Mouse (Mus musculus) heart, embryonic 11.5 days (tissue): ENCODE measurements around the gene Olfr692. TPM values are rescaled to one million over a fixed set of nuclear protein-coding genes. Genes with fewer than 3 reads are reported as not detected.

Experiments
- ATAC-seq: fragments of 200-750 bp; cut with Nextera tagmentation; replicated peaks from 2 replicates; pipeline ENCODE4 v1.8.0; 2017; ENCODE audit warnings: moderate library complexity; ENCODE audit not compliant: insufficient number of reproducible peaks, low FRiP score, low TSS enrichment
- H3K27ac ChIP-seq: fragments of 300-500 bp; sonication (generic); 2 replicates; pipeline ENCODE4 v1.5.1; 2014; ENCODE audit warnings: mild to moderate bottlenecking, low read depth, low read length
- H3K27me3 ChIP-seq: fragments of 300-500 bp; sonication (generic); 2 replicates; pipeline ENCODE4 v1.6.1; 2014; ENCODE audit warnings: mild to moderate bottlenecking, low read length, mixed read lengths; ENCODE audit not compliant: control insufficient read depth, insufficient read depth
- H3K36me3 ChIP-seq: fragments of 300-500 bp; sonication (generic); 2 replicates; pipeline ENCODE4 v1.6.1; 2014; ENCODE audit warnings: mild to moderate bottlenecking, low read length, moderate library complexity, mixed read lengths; ENCODE audit not compliant: control insufficient read depth, insufficient read depth
- H3K4me1 ChIP-seq: fragments of 300-500 bp; sonication (generic); 2 replicates; pipeline ENCODE4 v1.6.1; 2014; ENCODE audit warnings: low read length; ENCODE audit not compliant: control insufficient read depth, insufficient read depth
- H3K4me2 ChIP-seq: fragments of 300-500 bp; sonication (generic); 2 replicates; pipeline ENCODE4 v1.6.1; 2014; ENCODE audit warnings: mild to moderate bottlenecking, moderate library complexity
- H3K4me3 ChIP-seq: fragments of 300-500 bp; sonication (generic); 2 replicates; pipeline ENCODE4 v1.5.1; 2014; ENCODE audit warnings: low read depth, low read length
- H3K9ac ChIP-seq: fragments of 300-500 bp; sonication (generic); 2 replicates; pipeline ENCODE4 v1.6.1; 2014; ENCODE audit warnings: mild to moderate bottlenecking, low read depth, low read length, moderate library complexity
- H3K9me3 ChIP-seq: fragments of 300-500 bp; sonication (generic); replicated peaks from 2 replicates; pipeline ENCODE4 v1.6.1; 2016; ENCODE audit warnings: low read length; ENCODE audit not compliant: control insufficient read depth
- WGBS: fragments of 180-500 bp; shearing (Covaris S2); extraction: QIAGEN DNeasy Blood & Tissue Kit; methylation state at CpG from one replicate; pipeline ENCODE4 v1.1.7; 2014; ENCODE audit not compliant: insufficient replicate concordance; 5-methylcytosine and 5-hydroxymethylcytosine counted together
- polyA plus RNA-seq: library from polyadenylated mRNA; unstranded; fragments of >200 nt; fragmentation: Nextera tagmentation; extraction: Ambion mirVana; gene quantifications from 2 replicates; pipeline ENCODE4 v1.2.1, GENCODE M21; 2014

Gene Olfr692
- polyA plus RNA-seq, 1 experiment from 2014 or later = not detected

DNA sequence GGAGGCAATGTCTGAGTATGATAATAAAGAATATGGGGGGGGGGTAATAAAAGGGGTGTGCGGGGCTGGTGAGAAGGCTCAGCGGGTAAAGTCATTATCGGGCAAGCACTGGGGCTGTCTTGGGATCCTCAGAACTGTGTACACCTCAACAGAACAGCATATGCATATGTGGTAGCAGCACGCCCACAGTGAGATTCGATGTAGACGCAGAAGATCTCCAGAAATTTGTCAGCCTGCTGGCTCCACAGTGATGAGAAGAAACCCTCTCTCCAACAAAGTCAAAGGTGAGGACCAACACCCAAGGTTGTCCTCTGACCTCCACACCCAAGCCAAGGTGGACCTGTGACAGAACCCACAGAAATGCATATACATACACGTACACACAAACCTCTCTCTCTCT, 48.5 kb downstream of the Olfr692 start:
- Histone ChIP-seq H3K4me3 (no peak overlapping the region), H3K27me3 (no peaks in the 10 kb centered on the region; the same call in 1 of the 2 replicates), H3K27ac (no peak overlapping the region), H3K9ac (no peak overlapping the region), H3K4me1 (no peaks in the 10 kb centered on the region), H3K4me2 (no peak overlapping the region), H3K36me3 (no peaks in the 10 kb centered on the region), H3K9me3 (no peaks in the 10 kb centered on the region)
- ATAC-seq = no peak
- WGBS = 84% methylated on average over 7 of the region's 7 CpGs

DNA sequence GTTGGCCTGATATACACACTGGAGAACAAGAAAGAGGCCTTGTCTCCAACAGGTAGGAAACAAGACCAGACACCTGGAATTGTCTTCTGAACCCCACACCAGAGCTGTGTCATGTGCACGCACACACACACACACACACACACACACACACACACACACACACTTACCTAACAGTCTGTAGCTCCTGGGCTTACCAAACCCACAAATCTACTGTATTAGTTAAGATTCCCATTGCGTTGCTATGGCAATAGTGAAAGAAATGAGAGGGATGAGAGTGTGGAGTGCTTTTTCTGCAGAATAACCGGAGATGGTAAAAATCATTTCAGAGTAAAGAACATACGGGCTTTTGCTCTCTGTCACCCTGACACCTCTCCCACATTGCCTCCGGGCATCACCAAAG, 50.1 kb downstream of the Olfr692 start:
- no peak overlapping the region for H3K4me2 ChIP-seq
- no peak overlapping the region for H3K9ac ChIP-seq
- no peaks in the 10 kb centered on the region for H3K36me3 ChIP-seq
- ATAC-seq = no peak
- H3K9me3 ChIP-seq = no peaks in the 10 kb centered on the region
- H3K27me3 ChIP-seq = no peaks in the 10 kb centered on the region; the same call in 1 of the 2 replicates
- no peaks in the 10 kb centered on the region for H3K4me1 ChIP-seq
- no peak overlapping the region for H3K4me3 ChIP-seq
- H3K27ac ChIP-seq = no peak overlapping the region
- 76% methylated on average over 5 of the region's 5 CpGs for WGBS

Other genes starting within 250 kb of the Olfr692 start
- not detected in 2 replicates for gene Olfr683, start 221.2 kb upstream of the Olfr692 start, polyA plus RNA-seq
- gene Olfr684, start 204.6 kb upstream of the Olfr692 start, polyA plus RNA-seq = not detected in 2 replicates
- not detected in 2 replicates for gene Olfr685, start 182.2 kb upstream of the Olfr692 start, polyA plus RNA-seq
- not detected in 2 replicates for gene Olfr686, start 160.7 kb upstream of the Olfr692 start, polyA plus RNA-seq
- not detected in 2 replicates for gene Olfr688, start 80.1 kb upstream of the Olfr692 start, polyA plus RNA-seq
- gene Olfr689, start 57.1 kb upstream of the Olfr692 start, polyA plus RNA-seq = not detected in 2 replicates
- not detected in 2 replicates for gene Olfr690, start 34.1 kb upstream of the Olfr692 start, polyA plus RNA-seq
- not detected in 2 replicates for gene Olfr691, start 26.0 kb upstream of the Olfr692 start, polyA plus RNA-seq
- not detected in 2 replicates for gene Gm5901, start 6.8 kb downstream of the Olfr692 start, polyA plus RNA-seq
- 29.7 and 30.6 TPM in 2 replicates for gene Fam160a2, start 31.8 kb downstream of the Olfr692 start, polyA plus RNA-seq
- gene Cnga4, start 36.3 kb downstream of the Olfr692 start, polyA plus RNA-seq = not detected in 2 replicates
- 0.16 TPM in 1 of 2 replicates, not detected in the other for gene Cckbr, start 57.5 kb downstream of the Olfr692 start, polyA plus RNA-seq
- gene Cavin3, start 114.1 kb downstream of the Olfr692 start, polyA plus RNA-seq = 71.2 and 74.7 TPM in 2 replicates
- gene Smpd1, start 186.1 kb downstream of the Olfr692 start, polyA plus RNA-seq = 53.8 and 62.2 TPM in 2 replicates
- 43.5 and 49.7 TPM in 2 replicates for gene Apbb1, start 213.4 kb downstream of the Olfr692 start, polyA plus RNA-seq
- 0.76 and 1.4 TPM in 2 replicates for gene Hpx, start 231.9 kb downstream of the Olfr692 start, polyA plus RNA-seq